ENCODE assay signal across 9 mouse cellular contexts in the genomic region with DNA sequence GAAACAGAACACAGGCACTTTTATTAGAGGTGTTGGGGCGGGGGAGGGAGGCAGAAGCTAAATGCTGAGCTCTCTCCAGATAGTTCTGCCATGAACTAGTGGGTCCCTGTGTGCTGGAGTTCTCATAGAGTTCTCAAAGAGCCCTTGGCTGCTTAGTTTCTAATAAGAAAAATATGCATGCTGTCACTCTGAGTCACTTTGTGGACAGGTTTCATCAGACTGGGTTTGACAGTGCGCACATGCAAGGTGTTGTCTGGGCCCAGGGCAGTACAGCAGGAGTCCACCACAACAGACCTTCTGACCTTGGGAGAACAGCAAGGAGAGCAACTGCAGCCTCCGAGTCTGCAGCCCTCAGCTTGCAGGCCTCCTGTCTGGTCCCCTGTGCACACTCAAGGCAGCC.
"Had no signal": no experiment of that assay in that cellular context is flagged by ENCODE, and none has a peak within 500 bp of the region (broad histone marks: within the 10 kb centered on the region; RNA-seq: fewer than 3 reads in every experiment).

No protein-coding gene starts in this region.

- H3K4me3 ChIP-seq: midbrain, embryonic 12.5 days; neural tube, embryonic 12.5 days had no signal

- H3K4me1 ChIP-seq: midbrain, embryonic 12.5 days; neural tube, embryonic 12.5 days had no signal

- H3K4me2 ChIP-seq: midbrain, embryonic 12.5 days; neural tube, embryonic 12.5 days had no signal

- H3K9ac ChIP-seq: liver, embryonic 14.5 days; midbrain, embryonic 12.5 days; neural tube, embryonic 12.5 days had no signal

- H3K27ac ChIP-seq: liver, embryonic 14.5 days; midbrain, embryonic 12.5 days; neural tube, embryonic 12.5 days had no signal

- DNase-seq: kidney, postnatal 10 days; kidney, postnatal 4 days; lung, adult 18-20 months; thymus, adult 18-20 months; thymus, postnatal 25 days had no signal

- H3K27me3 ChIP-seq: midbrain, embryonic 12.5 days; neural tube, embryonic 12.5 days had no signal

- ATAC-seq: midbrain, embryonic 16.5 days had no signal

- H3K9me3 ChIP-seq: midbrain, embryonic 12.5 days; neural tube, embryonic 12.5 days had no signal
